Mouse (Mus musculus) limb, embryonic 12.5 days (tissue): Measurements from ENCODE around the gene Lsm10. TPM values are rescaled to one million over a fixed set of nuclear protein-coding genes. Genes with fewer than 3 reads are reported as not detected.
"Not testable (repeated sequence)": the region's sequence is repeated elsewhere in the genome, so short reads cannot be mapped to it uniquely, and the experiment has no call there.

Experiments
- ATAC-seq: fragments of 200-750 bp; cut with Nextera tagmentation; 2 replicates; pipeline ENCODE4 v1.8.0; 2017; ENCODE audit warnings: low read depth, moderate TSS enrichment; ENCODE audit not compliant: insufficient number of reproducible peaks, insufficient read depth, low FRiP score, low TSS enrichment
- H3K27ac ChIP-seq: fragments of 300-500 bp; sonication (generic); 2 replicates; pipeline ENCODE4 v1.5.1; 2016; ENCODE audit warnings: mild to moderate bottlenecking, moderate library complexity
- H3K27me3 ChIP-seq: fragments of 300-500 bp; sonication (generic); 2 replicates; pipeline ENCODE4 v1.6.1; 2016; ENCODE audit warnings: mild to moderate bottlenecking, moderate library complexity
- H3K36me3 ChIP-seq: fragments of 300-500 bp; sonication (generic); 2 replicates; pipeline ENCODE4 v1.6.1; 2016; ENCODE audit warnings: mild to moderate bottlenecking, moderate library complexity
- H3K4me1 ChIP-seq: fragments of 300-500 bp; sonication (generic); replicated peaks from 2 replicates; pipeline ENCODE4 v1.6.1; 2016
- H3K4me2 ChIP-seq: fragments of 300-500 bp; sonication (generic); 2 replicates; pipeline ENCODE4 v1.6.1; 2016; ENCODE audit warnings: mild to moderate bottlenecking, moderate library complexity
- H3K4me3 ChIP-seq: fragments of 300-500 bp; sonication (generic); replicated peaks from 2 replicates; pipeline ENCODE4 v1.5.1; 2016; ENCODE audit warnings: mild to moderate bottlenecking
- H3K9ac ChIP-seq: fragments of 300-500 bp; sonication (generic); replicated peaks from 2 replicates; pipeline ENCODE4 v1.6.1; 2016; ENCODE audit warnings: mild to moderate bottlenecking, moderate library complexity
- H3K9me3 ChIP-seq: fragments of 300-500 bp; sonication (generic); 2 replicates; pipeline ENCODE4 v1.6.1; 2016; ENCODE audit warnings: mild to moderate bottlenecking, moderate library complexity
- WGBS: fragments of 180-500 bp; shearing (Covaris S2); methylation state at CpG from one replicate; pipeline ENCODE4 v1.1.7; 2016; 5-methylcytosine and 5-hydroxymethylcytosine counted together
- polyA plus RNA-seq: library from polyadenylated mRNA; unstranded; fragments of >200 nt; fragmentation: Nextera tagmentation; extraction: Ambion mirVana; gene quantifications from 2 replicates; pipeline ENCODE4 v1.2.1, GENCODE M21; 2016

The Lsm10 gene
- polyA plus RNA-seq, 1 experiment from 2014 or later = 43.2 TPM

GRCm38 (mm10) chr4:126077833-126078232, 18.6 kb upstream of the Lsm10 start:
- 82% methylated on average over 6 of the region's 6 CpGs for WGBS
- no peak overlapping the region for H3K4me3 ChIP-seq
- no peak overlapping the region for H3K4me2 ChIP-seq
- H3K27ac ChIP-seq = no peak overlapping the region
- H3K27me3 ChIP-seq = no peaks in the 10 kb centered on the region
- no peaks in the 10 kb centered on the region for H3K4me1 ChIP-seq
- no peak for ATAC-seq
- no peaks in the 10 kb centered on the region for H3K9me3 ChIP-seq
- H3K36me3 ChIP-seq = no peaks in the 10 kb centered on the region
- H3K9ac ChIP-seq = no peak overlapping the region

DNA sequence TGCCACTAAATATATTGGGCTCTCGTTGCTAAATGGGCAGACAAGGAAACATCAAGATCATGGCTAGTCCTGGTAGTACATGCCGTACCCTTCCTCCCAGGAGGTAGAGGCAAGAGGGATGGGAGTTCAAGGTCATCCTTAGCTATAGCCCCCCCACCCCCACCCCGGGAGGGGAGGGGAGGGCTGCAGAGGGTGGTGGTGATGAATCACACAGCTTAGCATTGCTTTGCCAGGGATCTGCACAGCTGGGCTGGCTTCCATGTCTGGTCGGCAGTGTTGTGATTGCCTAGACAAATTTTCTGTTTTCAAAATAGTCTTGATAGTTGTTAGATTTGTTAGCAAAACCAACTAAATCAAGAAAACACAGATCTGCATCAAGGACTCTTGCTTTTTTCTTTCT, 17.2 kb upstream of the Lsm10 start:
- WGBS = 75% methylated on average over 4 of the region's 4 CpGs
- Histone ChIP-seq H3K27me3 (no peaks in the 10 kb centered on the region), H3K27ac (no peak overlapping the region), H3K9me3 (no peaks in the 10 kb centered on the region), H3K4me2 (no peak overlapping the region), H3K4me1 (no peaks in the 10 kb centered on the region), H3K36me3 (no peaks in the 10 kb centered on the region), H3K9ac (no peak overlapping the region), H3K4me3 (no peak overlapping the region)
- no peak for ATAC-seq

- whole genome bisulfite sequencing = 96% methylated on average over 1 of the region's 1 CpGs
- Histone ChIP-seq H3K4me3 (no peak overlapping the region), H3K4me2 (no peak overlapping the region), H3K4me1 (no peaks in the 10 kb centered on the region), H3K36me3 (no peaks in the 10 kb centered on the region), H3K9me3 (no peaks in the 10 kb centered on the region), H3K27ac (no peak overlapping the region), H3K27me3 (no peaks in the 10 kb centered on the region), H3K9ac (no peak overlapping the region)
- no peak for ATAC-seq
These were observed 14.8 kb upstream of the Lsm10 start for GRCm38 (mm10) chr4:126081601-126082000.

DNA sequence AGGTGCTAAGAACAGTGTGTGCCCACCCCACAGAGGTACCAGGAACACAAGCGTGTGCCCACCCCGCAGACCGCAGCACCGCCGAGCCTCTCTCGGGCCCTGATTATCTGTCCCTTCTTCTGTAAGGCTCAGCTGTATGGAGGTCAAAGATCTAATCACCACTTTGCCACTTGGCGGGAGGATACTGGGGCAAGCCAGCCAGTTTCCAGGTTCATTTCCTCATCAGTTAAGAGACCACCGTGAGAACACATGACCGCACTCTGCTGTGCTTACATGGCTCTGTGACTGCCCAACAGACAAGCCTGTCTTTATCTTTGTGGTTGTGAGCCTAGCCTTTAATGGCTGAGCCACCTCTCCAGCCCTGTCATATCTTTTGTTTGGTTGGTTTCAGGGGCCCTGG, 13.4 kb upstream of the Lsm10 start:
- Histone ChIP-seq H3K9ac (no peak overlapping the region), H3K9me3 (no peaks in the 10 kb centered on the region), H3K27me3 (no peaks in the 10 kb centered on the region), H3K4me1 (no peaks in the 10 kb centered on the region), H3K27ac (no peak overlapping the region), H3K36me3 (0 out of 2 replicates have a peak, but pooled peaks cover 3% of the 10 kb centered on the region), H3K4me2 (no peak overlapping the region), H3K4me3 (no peak overlapping the region)
- 93% methylated on average over 9 of the region's 9 CpGs for WGBS
- no peak for ATAC-seq

GRCm38 (mm10) chr4:126084382-126084781, 12.0 kb upstream of the Lsm10 start:
- no peak for ATAC-seq
- Histone ChIP-seq H3K4me1 (no peaks in the 10 kb centered on the region), H3K9ac (no peak overlapping the region), H3K36me3 (0 out of 2 replicates have a peak, but pooled peaks cover 3% of the 10 kb centered on the region), H3K27me3 (no peaks in the 10 kb centered on the region), H3K27ac (no peak overlapping the region), H3K4me3 (no peak overlapping the region), H3K4me2 (no peak overlapping the region), H3K9me3 (no peaks in the 10 kb centered on the region)
- 60% methylated on average over 8 of the region's 8 CpGs for WGBS

DNA sequence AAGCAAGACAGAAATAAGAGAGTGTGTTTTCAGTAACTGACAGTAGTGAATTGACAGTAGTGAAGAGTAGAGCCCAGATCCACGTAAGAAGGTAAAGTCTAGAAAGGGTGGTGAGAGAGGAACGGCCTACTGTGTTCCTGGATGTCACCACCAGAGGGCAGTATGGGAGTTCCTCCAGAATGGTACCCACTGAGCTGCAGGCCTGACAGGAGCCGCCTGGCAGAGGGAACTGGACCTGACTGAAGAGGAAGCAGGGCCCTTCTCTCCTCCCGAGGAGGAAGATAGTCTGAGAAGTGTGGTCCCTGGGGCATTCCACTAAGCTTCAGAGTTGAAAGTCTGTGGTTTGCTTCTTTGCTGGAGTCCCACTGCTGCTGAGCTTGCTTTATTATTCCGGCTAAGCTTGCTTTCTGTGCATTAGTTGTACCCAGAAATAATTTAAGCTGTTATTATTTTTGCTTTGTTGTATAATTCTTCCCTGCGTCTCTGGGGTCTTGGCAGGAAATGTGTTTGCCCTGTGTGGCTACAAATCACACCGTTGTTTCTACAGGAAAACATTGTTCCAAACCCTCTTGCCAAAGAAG, 10.3 kb upstream of the Lsm10 start:
- no peaks in the 10 kb centered on the region for H3K4me1 ChIP-seq
- H3K9me3 ChIP-seq = no peaks in the 10 kb centered on the region
- no peak overlapping the region for H3K9ac ChIP-seq
- H3K27me3 ChIP-seq = no peaks in the 10 kb centered on the region
- 0 out of 2 replicates have a peak, but pooled peaks cover 3% of the 10 kb centered on the region for H3K36me3 ChIP-seq
- WGBS = 33% methylated on average over 7 of the region's 7 CpGs
- no peak overlapping the region for H3K4me3 ChIP-seq
- no peak overlapping the region for H3K27ac ChIP-seq
- ATAC-seq = peak; percentile 81
- no peak overlapping the region for H3K4me2 ChIP-seq

DNA sequence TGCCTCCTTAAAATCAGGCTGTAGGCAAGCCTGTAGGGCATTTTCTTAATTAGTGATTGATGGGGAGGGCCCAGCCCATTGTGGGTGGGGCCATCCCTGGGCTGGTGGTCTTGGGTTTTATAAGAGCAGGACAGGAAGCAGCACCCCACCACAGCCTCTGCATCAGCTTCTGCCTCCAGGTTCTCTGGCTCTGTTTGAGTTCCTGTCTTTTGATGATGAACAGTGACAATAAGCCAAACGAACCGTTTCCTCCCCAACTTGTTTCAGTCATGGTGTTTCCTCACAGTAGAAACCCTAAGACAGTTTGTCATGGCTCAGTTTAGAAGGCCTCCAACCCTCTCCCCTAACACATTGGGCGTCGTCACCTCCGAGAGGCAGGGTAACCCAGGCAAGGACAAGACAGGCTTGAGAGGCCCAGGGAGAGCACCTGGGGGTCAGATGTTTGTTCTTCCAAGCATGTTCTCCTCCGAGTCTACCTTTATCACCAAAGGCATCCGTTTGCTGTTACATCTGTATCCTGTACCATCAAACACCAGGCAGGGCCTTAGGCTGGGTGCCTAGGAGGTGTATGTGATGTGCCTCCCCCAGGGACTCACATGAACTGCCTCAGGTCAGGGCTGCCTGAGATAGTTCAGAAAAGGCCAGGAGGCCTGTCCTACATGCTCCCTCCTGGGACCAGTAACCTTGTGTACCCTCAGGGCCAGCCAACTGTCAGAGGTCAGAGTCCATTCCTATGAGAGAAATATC, 6.1 kb upstream of the Lsm10 start:
- no peaks in the 10 kb centered on the region for H3K4me1 ChIP-seq
- no peak for ATAC-seq
- 67% methylated on average over 7 of the region's 7 CpGs for WGBS
- no peak overlapping the region for H3K4me3 ChIP-seq
- H3K9me3 ChIP-seq = no peaks in the 10 kb centered on the region
- no peaks in the 10 kb centered on the region for H3K27me3 ChIP-seq
- no peak overlapping the region for H3K27ac ChIP-seq
- H3K9ac ChIP-seq = no peak overlapping the region
- H3K36me3 ChIP-seq = 0 out of 2 replicates have a peak, but pooled peaks cover 3% of the 10 kb centered on the region
- no peak overlapping the region for H3K4me2 ChIP-seq

DNA sequence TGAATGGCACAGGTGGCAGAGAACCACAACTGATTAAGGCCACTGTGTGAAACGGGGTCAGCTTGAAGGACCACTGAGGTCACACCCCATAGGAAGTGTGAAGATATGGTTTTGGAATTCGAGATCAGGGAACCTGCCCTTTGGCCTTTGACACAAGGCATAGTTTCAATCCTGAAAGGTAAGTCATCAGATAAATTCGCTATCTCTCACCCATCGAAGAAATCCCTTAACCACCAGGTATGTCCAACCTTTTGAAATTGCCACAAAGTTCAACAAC, 5.6 kb upstream of the Lsm10 start:
- H3K4me3 ChIP-seq = no peak overlapping the region
- H3K36me3 ChIP-seq = 0 out of 2 replicates have a peak, but pooled peaks cover 3% of the 10 kb centered on the region
- ATAC-seq = no peak
- H3K9ac ChIP-seq = no peak overlapping the region
- WGBS = 81% methylated on average over 4 of the region's 4 CpGs
- no peak overlapping the region for H3K27ac ChIP-seq
- H3K4me2 ChIP-seq = no peak overlapping the region
- H3K9me3 ChIP-seq = no peaks in the 10 kb centered on the region
- no peaks in the 10 kb centered on the region for H3K4me1 ChIP-seq
- no peaks in the 10 kb centered on the region for H3K27me3 ChIP-seq

- WGBS = 74% methylated on average over 8 of the region's 8 CpGs
- Histone ChIP-seq H3K36me3 (0 out of 2 replicates have a peak, but pooled peaks cover 3% of the 10 kb centered on the region), H3K27me3 (no peaks in the 10 kb centered on the region), H3K9me3 (no peaks in the 10 kb centered on the region), H3K27ac (no peak overlapping the region), H3K4me2 (no peak overlapping the region), H3K4me1 (no peaks in the 10 kb centered on the region), H3K9ac (no peak overlapping the region), H3K4me3 (no peak overlapping the region)
- ATAC-seq = no peak
These were observed 4.5 kb upstream of the Lsm10 start for GRCm38 (mm10) chr4:126091873-126092272.

DNA sequence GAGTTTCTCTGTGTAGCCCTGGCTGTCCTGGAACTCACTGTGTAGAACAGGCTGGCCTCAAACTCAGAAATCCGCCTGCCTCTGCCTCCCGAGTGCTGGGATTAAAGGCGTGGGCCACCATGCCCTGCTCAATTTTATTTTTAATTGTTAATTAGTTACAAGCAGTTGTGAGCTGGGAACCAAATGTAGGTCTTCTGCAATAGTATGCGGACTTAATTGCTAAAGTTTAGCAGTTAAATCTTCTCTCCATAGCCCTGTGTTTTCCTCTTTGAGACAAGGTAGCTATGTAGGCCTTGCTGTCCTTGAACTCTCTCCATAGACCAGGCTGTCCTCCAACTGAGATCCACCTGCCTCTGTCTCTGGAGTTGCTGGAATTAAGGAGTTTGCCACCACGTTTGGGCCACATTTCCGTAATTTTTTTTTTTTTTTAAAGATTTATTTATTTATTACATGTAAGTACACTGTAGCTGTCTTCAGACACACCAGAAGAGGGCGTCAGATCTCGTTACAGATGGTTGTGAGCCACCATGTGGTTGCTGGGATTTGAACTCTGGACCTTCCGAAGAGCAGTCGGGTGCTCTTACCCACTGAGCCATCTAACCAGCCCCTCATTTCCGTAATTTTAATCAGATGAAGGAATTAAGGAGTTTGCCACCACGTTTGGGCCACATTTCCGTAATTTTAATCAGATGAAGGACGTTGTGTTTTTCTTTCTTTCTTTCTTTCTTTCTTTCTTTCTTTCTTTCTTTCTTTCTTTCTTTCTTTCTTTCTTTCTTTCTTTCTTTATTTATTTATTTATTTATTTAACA, 597 bp upstream of the Lsm10 start:
- not testable (repeated sequence) for H3K9me3 ChIP-seq, H3K4me1 ChIP-seq, H3K9ac ChIP-seq, H3K27ac ChIP-seq, H3K27me3 ChIP-seq, ATAC-seq
- 61% methylated on average over 14 of the region's 14 CpGs for WGBS
- peak overlapping the region; percentile 62 for H3K4me3 ChIP-seq
- peaks cover 16% of the 10 kb centered on the region; the same call in 1 of the 2 replicates for H3K36me3 ChIP-seq
- H3K4me2 ChIP-seq = peak overlapping the region; percentile 59

- Histone ChIP-seq H3K27ac (no peak overlapping the region), H3K27me3 (no peaks in the 10 kb centered on the region), H3K9me3 (no peaks in the 10 kb centered on the region), H3K4me2 (no peak overlapping the region), H3K9ac (no peak overlapping the region), H3K4me1 (peaks cover 6% of the 10 kb centered on the region; the same call in 1 of the 2 replicates), H3K4me3 (no peak overlapping the region), H3K36me3 (peaks cover 16% of the 10 kb centered on the region; the same call in 1 of the 2 replicates)
- no peak for ATAC-seq
- WGBS = 92% methylated on average over 20 of the region's 20 CpGs
These were observed 1.4 kb downstream of the Lsm10 start for GRCm38 (mm10) chr4:126097711-126098253.
